Mouse (Mus musculus) ES-E14 (cell line): ENCODE data around the gene Caskin1. TPM values are rescaled to one million over a fixed set of nuclear protein-coding genes. Genes with fewer than 3 reads are reported as not detected.

Experiments used
- DNase-seq: peaks from one replicate; pipeline ENCODE4 v3.0.0-alpha.2; 2013; ENCODE audit warnings: low read depth, low spot score
- H3K27ac ChIP-seq: 2 replicates; pipeline ENCODE4 v1.5.1; 2012; ENCODE audit warnings: low read depth, mild to moderate bottlenecking, low read length, moderate library complexity, mixed read lengths; ENCODE audit not compliant: poor library complexity, insufficient read depth, severe bottlenecking
- H3K36me3 ChIP-seq: 2 replicates; pipeline ENCODE4 v1.6.1; 2012; ENCODE audit warnings: mild to moderate bottlenecking, low read length, moderate library complexity, mixed read lengths; ENCODE audit not compliant: control insufficient read depth, poor library complexity, insufficient read depth, severe bottlenecking
- H3K4me1 ChIP-seq, 2 experiments: fragments of 150-350 bp in 1 of 2; sonication (generic) in 1 of 2; 2 replicates each; pipeline ENCODE4 v1.6.1; 2012; ENCODE audit warnings: low read length in 2 of 2, mild to moderate bottlenecking in 1 of 2, mixed read lengths in 1 of 2; ENCODE audit not compliant: control insufficient read depth in 2 of 2, insufficient read depth in 2 of 2, poor library complexity in 1 of 2
- H3K4me3 ChIP-seq, 2 experiments: fragments of 150-350 bp in 1 of 2; sonication (generic) in 1 of 2; 2 replicates each; pipeline ENCODE4 v1.5.1; 2012; ENCODE audit warnings: low read length in 2 of 2, low read depth in 1 of 2, mild to moderate bottlenecking in 1 of 2, mixed read lengths in 1 of 2; ENCODE audit not compliant: insufficient read depth in 1 of 2, poor library complexity in 1 of 2, severe bottlenecking in 1 of 2
- H3K9ac ChIP-seq: 2 replicates; pipeline ENCODE4 v1.6.1; 2012; ENCODE audit warnings: low read depth, mild to moderate bottlenecking, low read length, mixed read lengths; ENCODE audit not compliant: poor library complexity, insufficient read depth, severe bottlenecking
- H3K9me3 ChIP-seq: fragments of 150-350 bp; sonication (generic); 2 replicates; pipeline ENCODE4 v1.6.1; 2012; ENCODE audit warnings: low read depth, mild to moderate bottlenecking, low read length; ENCODE audit not compliant: control insufficient read depth, insufficient read depth
- CHD2 ChIP-seq: IDR thresholded peaks from 2 replicates; pipeline ENCODE4 v1.6.1; 2014; ENCODE audit warnings: mild to moderate bottlenecking, low read depth, low read length, inconsistent platforms
- HCFC1 ChIP-seq: IDR thresholded peaks from 2 replicates; pipeline ENCODE4 v1.6.1; 2012; ENCODE audit warnings: low read length, inconsistent platforms, borderline replicate concordance; ENCODE audit not compliant: insufficient read depth
- MAFK ChIP-seq: IDR thresholded peaks from 2 replicates; pipeline ENCODE4 v1.6.1; 2014; ENCODE audit warnings: mild to moderate bottlenecking, low read depth, low read length, inconsistent platforms; ENCODE audit not compliant: insufficient read depth
- ZC3H11A ChIP-seq: IDR thresholded peaks from 2 replicates; pipeline ENCODE4 v1.6.1; 2012; ENCODE audit warnings: low read depth, mild to moderate bottlenecking, inconsistent platforms, low read length, borderline replicate concordance
- ZNF384 ChIP-seq: IDR thresholded peaks from 2 replicates; pipeline ENCODE4 v1.6.1; 2012; ENCODE audit warnings: low read depth, low read length, inconsistent platforms
- in situ Hi-C, 2 experiments: fragments of 600-800 bp; cut with MboI; formaldehyde crosslinking; loops; one replicate each; pipeline ENCODE4 v1.15.1; 2025; ENCODE audit warnings: low sequenced_read_pairs in 2 of 2, inconsistent platforms in 1 of 2; ENCODE audit not compliant: unreplicated experiment in 2 of 2
- total RNA-seq: library from RNA; depleted of rRNA; stranded (reverse); fragments of 300-350 nt; gene quantifications from 2 replicates; pipeline ENCODE4 v1.2.3, GENCODE M21; 2012

The Caskin1 gene
- total RNA-seq, 1 experiment = 2.0 TPM

DNA sequence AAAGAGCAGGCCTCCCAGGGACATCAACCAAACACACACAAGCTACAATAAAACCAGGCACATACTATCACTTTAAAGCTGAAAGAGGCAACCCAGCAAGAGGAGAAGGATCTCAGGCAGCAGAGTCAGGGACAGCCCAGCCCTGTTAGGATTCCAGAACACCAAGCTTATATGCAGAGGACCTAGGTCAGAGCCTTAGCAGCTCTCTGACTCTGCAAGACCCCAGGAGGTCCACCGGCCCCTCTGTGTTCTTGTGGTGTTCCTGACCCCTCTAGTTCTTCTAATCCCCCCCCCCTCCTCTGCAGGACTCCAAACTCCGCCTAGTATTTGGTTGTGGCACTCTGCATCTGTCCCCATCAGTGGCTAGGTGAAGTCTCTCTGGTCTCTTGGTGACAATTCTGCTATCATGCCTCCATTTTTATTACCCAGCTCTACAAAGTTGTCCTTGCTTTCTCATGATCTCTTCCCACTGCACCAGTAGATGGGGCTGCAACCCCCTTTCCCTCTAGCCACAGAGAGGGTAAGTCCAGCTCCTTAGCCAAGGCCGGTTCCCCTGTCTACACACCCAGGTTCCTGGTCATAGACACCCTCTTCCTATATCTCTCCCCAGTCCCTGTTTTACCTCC is 8.1 kb upstream of the Caskin1 start:
- Histone ChIP-seq H3K4me1 (peaks cover 2 to 10% of the 10 kb centered on the region in 2 experiments; a peak in 2 of 4 replicates), H3K9me3 (no peaks in the 10 kb centered on the region), H3K36me3 (peaks cover 16% of the 10 kb centered on the region; the same call in 1 of the 2 replicates), H3K4me3 (no peak overlapping the region), H3K9ac (no peak overlapping the region), H3K27ac (no peak overlapping the region)
- no peak for DNase-seq
- TF ChIP-seq ZNF384 (no peak), HCFC1 (no peak), MAFK (no peak), ZC3H11A (no peak), CHD2 (no peak)
- in situ Hi-C loops = no loop called here

DNA sequence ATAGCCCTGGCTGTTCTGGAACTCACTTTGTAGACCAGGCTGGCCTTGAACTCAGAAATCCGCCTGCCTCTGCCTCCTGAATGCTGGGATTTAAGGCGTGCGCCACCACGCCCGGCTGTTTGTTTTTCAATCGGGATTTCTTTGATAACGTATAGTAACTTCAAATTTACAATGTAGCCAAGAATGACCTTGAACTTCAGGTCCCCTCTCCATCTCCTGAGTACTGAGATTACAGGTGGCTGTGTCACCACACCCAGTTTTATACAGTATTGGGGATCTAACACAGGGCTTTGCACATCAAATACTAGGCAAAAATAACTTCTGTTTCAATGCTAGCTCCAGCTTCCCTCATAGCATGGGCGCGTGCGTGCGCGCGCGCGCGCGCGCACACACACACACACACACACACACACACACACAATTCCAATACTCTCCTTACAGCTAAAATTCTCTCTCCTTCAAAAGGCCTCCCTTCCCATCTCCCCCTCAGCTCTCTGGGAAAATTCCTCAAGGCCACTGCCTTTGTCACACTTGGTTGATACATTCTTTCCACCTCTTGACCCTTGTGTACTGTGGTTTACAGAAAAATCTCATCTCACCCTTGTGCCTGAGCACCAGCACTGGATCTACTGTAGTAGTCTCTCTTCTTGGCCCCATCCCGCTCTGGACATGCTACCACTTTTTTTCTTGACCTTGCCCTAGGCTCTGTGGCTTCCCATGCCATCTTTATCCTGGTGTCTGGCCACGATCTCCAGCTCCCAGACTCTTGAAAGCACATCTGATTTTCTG is 7.2 kb upstream of the Caskin1 start:
- TF ChIP-seq HCFC1 (no peak), ZNF384 (no peak), MAFK (no peak), CHD2 (no peak), ZC3H11A (no peak)
- Histone ChIP-seq H3K4me3 (no peak overlapping the region), H3K4me1 (peaks cover 2 to 13% of the 10 kb centered on the region in 2 experiments; a peak in 2 of 4 replicates), H3K9ac (no peak overlapping the region), H3K36me3 (peaks cover 8% of the 10 kb centered on the region; the same call in 1 of the 2 replicates), H3K9me3 (no peaks in the 10 kb centered on the region), H3K27ac (no peak overlapping the region; the same call in 1 of the 2 replicates)
- in situ Hi-C loops = no loop called here
- no peak for DNase-seq

DNA sequence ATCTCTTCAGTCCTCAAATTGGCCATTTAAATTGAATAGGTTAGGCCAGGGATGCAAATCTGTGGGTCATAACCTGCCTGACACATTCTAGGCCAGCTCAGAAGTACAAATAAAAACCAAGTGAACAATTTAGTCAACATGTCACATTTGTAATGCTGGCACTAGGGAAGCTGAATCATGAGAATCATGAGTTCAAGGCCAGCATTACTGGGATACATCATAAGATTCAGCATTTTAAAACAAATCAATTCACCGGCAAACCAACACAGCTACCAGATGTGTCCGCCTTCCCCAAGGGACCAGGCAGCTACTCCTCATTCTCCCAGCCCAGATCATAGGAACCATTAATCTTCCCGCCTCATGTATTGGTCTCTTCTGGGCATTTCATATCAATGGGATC is 4.9 kb upstream of the Caskin1 start:
- Histone ChIP-seq H3K27ac (no peak overlapping the region), H3K36me3 (no peaks in the 10 kb centered on the region), H3K9ac (no peak overlapping the region), H3K9me3 (no peaks in the 10 kb centered on the region), H3K4me1 (peaks cover 4 to 11% of the 10 kb centered on the region in 2 experiments; a peak in 2 of 4 replicates), H3K4me3 (no peak overlapping the region)
- no peak for DNase-seq
- in situ Hi-C loops = no loop called here
- TF ChIP-seq MAFK (no peak), HCFC1 (no peak), ZC3H11A (no peak), ZNF384 (no peak), CHD2 (no peak)

DNA sequence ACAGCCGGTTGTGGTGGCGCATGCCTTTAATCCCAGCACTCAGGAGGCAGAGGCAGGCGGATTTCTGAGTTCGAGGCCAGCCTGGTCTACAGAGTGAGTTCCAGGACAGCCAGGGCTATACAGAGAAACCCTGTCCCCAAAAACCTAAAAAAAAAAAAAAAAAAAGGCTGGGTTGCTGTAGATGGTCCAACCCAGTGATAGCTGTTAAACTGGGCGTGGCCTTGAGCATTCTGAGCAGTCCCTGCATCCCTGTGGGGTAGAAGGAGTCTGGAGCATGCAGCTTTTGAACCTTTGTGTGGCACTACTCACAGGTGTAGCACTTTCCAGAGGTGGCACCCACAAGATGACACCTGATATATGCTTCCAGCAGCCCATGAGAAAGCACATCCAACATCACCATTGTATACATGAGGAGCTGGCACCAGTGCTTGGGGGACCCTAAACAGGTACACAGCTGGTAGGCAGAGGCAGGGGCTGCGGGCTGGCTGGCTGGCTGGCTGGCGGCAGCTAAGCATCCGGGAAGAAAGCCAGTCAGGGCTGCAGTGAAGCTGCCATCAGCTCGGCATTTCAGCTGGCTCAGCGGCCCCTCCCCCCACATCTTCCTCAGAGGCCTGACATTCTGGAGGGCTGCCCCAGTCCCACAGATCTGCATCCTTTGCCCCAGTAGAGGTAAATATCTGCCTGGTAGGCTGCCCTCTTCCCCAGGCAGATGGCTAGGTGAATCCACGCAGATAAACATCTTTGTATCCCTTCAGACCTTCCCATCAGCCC is 3.1 kb upstream of the Caskin1 start:
- Histone ChIP-seq H3K27ac (no peak overlapping the region; the same call in 1 of the 2 replicates), H3K9me3 (no peaks in the 10 kb centered on the region), H3K4me1 (peaks cover 4 to 8% of the 10 kb centered on the region in 2 experiments; a peak in 3 of 4 replicates), H3K4me3 (no peak overlapping the region), H3K9ac (no peak overlapping the region), H3K36me3 (no peaks in the 10 kb centered on the region)
- peak; percentile 57; the same call in 1 of the 2 replicates for TF ChIP-seq ZNF384
- no peak for TF ChIP-seq ZC3H11A
- TF ChIP-seq MAFK = peak; percentile 73
- no peak for TF ChIP-seq CHD2
- TF ChIP-seq HCFC1 = no peak
- DNase-seq = no peak
- in situ Hi-C loops = no loop called here
